Mouse (Mus musculus) E14TG2a.4 (cell line): ENCODE measurements at regions not wholly inside any gene's neighbourhood (a gene's known extent, or its start where the extent isn't known, plus 50 kb on each side); places are given as distances from the start of the nearest gene placed in this dataset.

ENCODE experiments used
- H3K27me3 ChIP-seq: 2 replicates; pipeline ENCODE4 v1.6.1; 2014; ENCODE audit warnings: low read length, control low read depth; ENCODE audit not compliant: insufficient read depth
- H3K36me3 ChIP-seq: 2 replicates; pipeline ENCODE4 v1.6.1; 2014; ENCODE audit warnings: low read length, control low read depth; ENCODE audit not compliant: insufficient read depth
- H3K4me1 ChIP-seq: replicated peaks from 2 replicates; pipeline ENCODE4 v1.6.1; 2014; ENCODE audit warnings: low read depth, low read length, control low read depth
- H3K4me3 ChIP-seq: replicated peaks from 2 replicates; pipeline ENCODE4 v1.5.1; 2014; ENCODE audit warnings: mild to moderate bottlenecking, low read length
- H3K9me3 ChIP-seq: 2 replicates; pipeline ENCODE4 v1.6.1; 2014; ENCODE audit warnings: low read length, control low read depth
- CTCF ChIP-seq: conservative IDR thresholded peaks from 2 replicates; pipeline ENCODE4 v1.5.1; 2014; ENCODE audit warnings: low read length
- NANOG ChIP-seq: IDR thresholded peaks from 2 replicates; pipeline ENCODE4 v1.6.1; 2014; ENCODE audit warnings: borderline replicate concordance, low read length, mixed read lengths
- POU5F1 ChIP-seq: IDR thresholded peaks from 2 replicates; pipeline ENCODE4 v1.6.1; 2014; ENCODE audit warnings: low read length, borderline replicate concordance

- Histone ChIP-seq H3K9me3 (no peaks in the 10 kb centered on the region), H3K4me1 (no peaks in the 10 kb centered on the region), H3K27me3 (peaks cover 7% of the 10 kb centered on the region; the same call in 1 of the 2 replicates), H3K36me3 (no peaks in the 10 kb centered on the region), H3K4me3 (no peak overlapping the region)
- TF ChIP-seq NANOG, result no peak
- no peak for TF ChIP-seq CTCF
- no peak for TF ChIP-seq POU5F1
Observed at GRCm38 (mm10) chr11:71937108-71937507, 100.2 kb downstream of the Aipl1 start.

GRCm38 (mm10) chr11:71929716-71930488 lies 107.4 kb downstream of the Aipl1 start:
- H3K36me3 ChIP-seq, result no peaks in the 10 kb centered on the region
- TF ChIP-seq NANOG, result no peak
- TF ChIP-seq CTCF, result no peak
- no peak for TF ChIP-seq POU5F1
- no peaks in the 10 kb centered on the region for H3K27me3 ChIP-seq
- no peaks in the 10 kb centered on the region for H3K9me3 ChIP-seq
- no peak overlapping the region for H3K4me3 ChIP-seq
- no peaks in the 10 kb centered on the region for H3K4me1 ChIP-seq

- Histone ChIP-seq H3K36me3 (no peaks in the 10 kb centered on the region), H3K27me3 (no peaks in the 10 kb centered on the region), H3K4me3 (no peak overlapping the region), H3K4me1 (no peaks in the 10 kb centered on the region), H3K9me3 (no peaks in the 10 kb centered on the region)
- TF ChIP-seq NANOG (no peak), POU5F1 (no peak), CTCF (no peak)
Observed at GRCm38 (mm10) chr11:71914665-71915064, 122.6 kb downstream of the Aipl1 start.

- H3K4me1 ChIP-seq, result no peaks in the 10 kb centered on the region
- no peak overlapping the region for H3K4me3 ChIP-seq
- H3K27me3 ChIP-seq, result no peaks in the 10 kb centered on the region
- TF ChIP-seq NANOG, result no peak
- TF ChIP-seq CTCF, result no peak
- TF ChIP-seq POU5F1, result no peak
- H3K36me3 ChIP-seq, result no peaks in the 10 kb centered on the region
- no peaks in the 10 kb centered on the region for H3K9me3 ChIP-seq
Observed at GRCm38 (mm10) chr11:71912626-71913025, 124.7 kb downstream of the Aipl1 start.

- H3K9me3 ChIP-seq, result no peaks in the 10 kb centered on the region
- H3K4me1 ChIP-seq, result no peaks in the 10 kb centered on the region
- H3K4me3 ChIP-seq, result no peak overlapping the region
- TF ChIP-seq NANOG (no peak), CTCF (0 out of 2 replicates have a peak, but pooled peaks have one; percentile 9)
- H3K36me3 ChIP-seq, result no peaks in the 10 kb centered on the region
- H3K27me3 ChIP-seq, result no peaks in the 10 kb centered on the region
Observed at GRCm38 (mm10) chr11:71911284-71911683, 126.0 kb downstream of the Aipl1 start.

GRCm38 (mm10) chr11:71908616-71909015 lies 128.7 kb downstream of the Aipl1 start:
- no peak for TF ChIP-seq POU5F1
- no peak for TF ChIP-seq NANOG
- TF ChIP-seq CTCF, result no peak
- Histone ChIP-seq H3K36me3 (no peaks in the 10 kb centered on the region), H3K27me3 (no peaks in the 10 kb centered on the region), H3K4me1 (no peaks in the 10 kb centered on the region), H3K9me3 (0 out of 2 replicates have a peak, but pooled peaks cover under 1% of the 10 kb centered on the region), H3K4me3 (no peak overlapping the region)

GRCm38 (mm10) chr11:71903020-71903410 lies 134.3 kb downstream of the Aipl1 start:
- TF ChIP-seq POU5F1 (no peak), NANOG (no peak), CTCF (no peak)
- Histone ChIP-seq H3K9me3 (peaks cover 6% of the 10 kb centered on the region), H3K4me3 (no peak overlapping the region), H3K36me3 (no peaks in the 10 kb centered on the region), H3K27me3 (no peaks in the 10 kb centered on the region; the same call in 1 of the 2 replicates), H3K4me1 (no peaks in the 10 kb centered on the region)

GRCm38 (mm10) chr11:71902304-71903019 lies 134.8 kb downstream of the Aipl1 start:
- Histone ChIP-seq H3K9me3 (peaks cover 6% of the 10 kb centered on the region), H3K27me3 (no peaks in the 10 kb centered on the region; the same call in 1 of the 2 replicates), H3K36me3 (no peaks in the 10 kb centered on the region), H3K4me3 (no peak overlapping the region), H3K4me1 (no peaks in the 10 kb centered on the region)
- no peak for TF ChIP-seq NANOG
- no peak for TF ChIP-seq CTCF
- TF ChIP-seq POU5F1, result no peak
